Mouse (Mus musculus) neural tube, embryonic 11.5 days (tissue): ENCODE results near the gene D130052B06Rik. TPM values are rescaled to one million over a fixed set of nuclear protein-coding genes. Genes with fewer than 3 reads are reported as not detected.

Source experiments
- polyA plus RNA-seq: library from polyadenylated mRNA; unstranded; fragments of >200 nt; fragmentation: Nextera tagmentation; extraction: Ambion mirVana; gene quantifications from 2 replicates; pipeline ENCODE4 v1.2.1, GENCODE M21; 2014

Gene D130052B06Rik
- polyA plus RNA-seq, 1 experiment from 2014 or later = 0.09 TPM

Other genes starting within 250 kb of the D130052B06Rik start
- gene Ranbp17, start 85.6 kb upstream of the D130052B06Rik start, polyA plus RNA-seq = 12.5 and 18.3 TPM in 2 replicates
- 2.2 and 3.3 TPM in 2 replicates for gene Gabrp, start 20.3 kb upstream of the D130052B06Rik start, polyA plus RNA-seq